Mouse (Mus musculus): ENCODE data around the gene 0610010K14Rik.

Gene 0610010K14Rik

GRCm38 (mm10) chr11:70214856-70215209, 22.9 kb downstream of the 0610010K14Rik start:
- no peak for DNase-seq

GRCm38 (mm10) chr11:70214191-70214855, 23.4 kb downstream of the 0610010K14Rik start:
- peak; percentile 75 to 94 for DNase-seq

GRCm38 (mm10) chr11:70213736-70214135, 24.0 kb downstream of the 0610010K14Rik start:
- peak; percentile 43 to 72 for DNase-seq

GRCm38 (mm10) chr11:70212896-70213295, 24.8 kb downstream of the 0610010K14Rik start:
- peak; percentile 85 to 88 for DNase-seq

- DNase-seq, result peak in 1 of 2 experiments; percentile 52
Observed at GRCm38 (mm10) chr11:70212423-70212822, 25.3 kb downstream of the 0610010K14Rik start, which contains the start of gene Slc16a11. Gene Slc16a11, plus strand, starts transcription at chr11:70212752.

- no peak for DNase-seq
Observed at GRCm38 (mm10) chr11:70211972-70212371, 25.7 kb downstream of the 0610010K14Rik start.

- no peak for DNase-seq
Observed at GRCm38 (mm10) chr11:70210681-70211080, 27.0 kb downstream of the 0610010K14Rik start.

- DNase-seq, result peak in 1 of 2 experiments; percentile 57
Observed at GRCm38 (mm10) chr11:70208778-70209388, 28.8 kb downstream of the 0610010K14Rik start.

- DNase-seq, result no peak
Observed at GRCm38 (mm10) chr11:70207283-70207682, 30.4 kb downstream of the 0610010K14Rik start.

- no peak for DNase-seq
Observed at GRCm38 (mm10) chr11:70206801-70207200, 30.9 kb downstream of the 0610010K14Rik start.

GRCm38 (mm10) chr11:70201691-70202090, 36.0 kb downstream of the 0610010K14Rik start:
- DNase-seq, result peak; percentile 91 to 95

- peak in 1 of 2 experiments; percentile 67 for DNase-seq
Observed at GRCm38 (mm10) chr11:70200036-70200608, 37.6 kb downstream of the 0610010K14Rik start.

- no peak for DNase-seq
Observed at GRCm38 (mm10) chr11:70199107-70199506, 38.6 kb downstream of the 0610010K14Rik start.

- peak in 1 of 2 experiments; percentile 22 for DNase-seq
Observed at GRCm38 (mm10) chr11:70198332-70198731, 39.4 kb downstream of the 0610010K14Rik start.

- DNase-seq, result peak in 1 of 2 experiments; percentile 46
Observed at GRCm38 (mm10) chr11:70193354-70194285, 44.1 kb downstream of the 0610010K14Rik start.

- no peak for DNase-seq
Observed at GRCm38 (mm10) chr11:70192157-70192556, 45.6 kb downstream of the 0610010K14Rik start.

- DNase-seq, result peak in 1 of 2 experiments; percentile 15
Observed at GRCm38 (mm10) chr11:70191188-70191587, 46.5 kb downstream of the 0610010K14Rik start.

- DNase-seq, result peak in 1 of 2 experiments; percentile 40
Observed at GRCm38 (mm10) chr11:70189319-70190134, 48.2 kb downstream of the 0610010K14Rik start.

All from kidney, postnatal 25 days (tissue).